Mouse (Mus musculus) megakaryocyte-erythroid progenitor cell, adult 5 weeks (primary cell): ENCODE results near the gene Fbp1. TPM values are rescaled to one million over a fixed set of nuclear protein-coding genes. Genes with fewer than 3 reads are reported as not detected.

Source experiments
- polyA plus RNA-seq: library from polyadenylated mRNA; stranded (reverse); fragments of >175 nt; gene quantifications from 2 replicates; pipeline ENCODE4 v1.2.3, GENCODE M21; 2012

Fbp1 gene
- polyA plus RNA-seq = 2.7 and 3.9 TPM in 2 replicates

GRCm38 (mm10) chr13:62887712-62888441, at the start of gene Fbp1:
Fbp1 (minus strand) TSS chr13:62888282.

GRCm38 (mm10) chr13:62857941-62858915, 29.9 kb downstream of the Fbp1 start, which contains the start of gene Fbp2:
Fbp2 (minus strand) TSS chr13:62858422.

Other genes starting within 250 kb of the Fbp1 start
- 0.35 and 0.50 TPM in 2 replicates for gene Platr25, start 127.6 kb downstream of the Fbp1 start, polyA plus RNA-seq
- gene Gm5141, start 102.5 kb downstream of the Fbp1 start, polyA plus RNA-seq = 0.11 and 0.29 TPM in 2 replicates
- gene Fbp2, start 29.9 kb downstream of the Fbp1 start, polyA plus RNA-seq = not detected in 2 replicates
- gene 2010111I01Rik, start 76.6 kb upstream of the Fbp1 start, polyA plus RNA-seq = 76.2 and 81.2 TPM in 2 replicates